Mouse (Mus musculus): Measurements from ENCODE around the gene Pde10a. TPM values are rescaled to one million over a fixed set of nuclear protein-coding genes. Genes with fewer than 3 reads are reported as not detected.

Gene Pde10a
- polyA plus RNA-seq, 1 experiment from 2014 or later: 2.5 TPM

DNA sequence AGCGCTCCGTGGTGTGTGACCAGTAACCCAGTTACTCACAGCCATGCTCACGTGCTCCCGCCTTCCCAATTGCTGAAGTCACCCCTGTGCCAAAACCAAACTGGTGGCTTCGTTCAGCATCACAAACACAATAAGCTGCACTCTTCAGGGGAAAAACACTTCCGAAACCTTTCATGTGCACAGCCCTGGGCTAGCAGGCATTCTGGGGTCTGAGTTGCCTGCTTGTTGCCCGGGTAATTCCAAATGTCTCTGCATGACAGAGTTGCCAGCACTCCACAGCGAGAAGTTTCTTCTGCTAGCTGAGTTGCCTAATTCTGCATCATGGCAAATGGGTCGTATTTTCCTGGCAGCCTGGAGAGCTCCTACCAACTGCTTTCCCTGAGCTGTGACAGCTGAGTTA, 302.0 kb downstream of the Pde10a start:
- no peak overlapping the region for H3K4me3 ChIP-seq (ENCODE audit: control insufficient read depth in 1 of 2, insufficient read depth in 1 of 2, low read depth in 1 of 2, low read length in 2 of 2)
- H3K9me3 ChIP-seq (ENCODE audit: control insufficient read depth, low read length): no peaks in the 10 kb centered on the region
- ATAC-seq (ENCODE audit: insufficient number of reproducible peaks, insufficient read depth, low FRiP score, low read depth): no peak
- no peak overlapping the region for H3K9ac ChIP-seq (ENCODE audit: low read length)
- no peaks in the 10 kb centered on the region for H3K36me3 ChIP-seq (ENCODE audit: control insufficient read depth, insufficient read depth, low read length)
- no peaks in the 10 kb centered on the region for H3K4me1 ChIP-seq (ENCODE audit: control insufficient read depth in 2 of 2, insufficient read depth in 2 of 2, low read length in 2 of 2)
- H3K27me3 ChIP-seq (ENCODE audit: control insufficient read depth, insufficient read depth, low read length): no peaks in the 10 kb centered on the region
- 78% methylated on average over 9 of the region's 9 CpGs for WGBS
- no peak overlapping the region for H3K27ac ChIP-seq (replicated peaks in 1 of 2; ENCODE audit: control insufficient read depth in 1 of 2, insufficient read depth in 1 of 2, low read depth in 2 of 2, low read length in 2 of 2)
- H3K4me2 ChIP-seq (ENCODE audit: low read length): no peak overlapping the region

- no peaks in the 10 kb centered on the region for H3K36me3 ChIP-seq (ENCODE audit: control insufficient read depth, insufficient read depth, low read length)
- no peaks in the 10 kb centered on the region for H3K4me1 ChIP-seq (ENCODE audit: control insufficient read depth in 2 of 2, insufficient read depth in 2 of 2, low read length in 2 of 2)
- 64% methylated on average over 5 of the region's 5 CpGs for WGBS
- H3K9me3 ChIP-seq (ENCODE audit: control insufficient read depth, low read length): no peaks in the 10 kb centered on the region
- H3K9ac ChIP-seq (ENCODE audit: low read length): no peak overlapping the region
- ATAC-seq (ENCODE audit: insufficient number of reproducible peaks, insufficient read depth, low FRiP score, low read depth): no peak
- no peak overlapping the region for H3K27ac ChIP-seq (replicated peaks in 1 of 2; ENCODE audit: control insufficient read depth in 1 of 2, insufficient read depth in 1 of 2, low read depth in 2 of 2, low read length in 2 of 2)
- no peaks in the 10 kb centered on the region for H3K27me3 ChIP-seq (ENCODE audit: control insufficient read depth, insufficient read depth, low read length)
- no peak overlapping the region for H3K4me2 ChIP-seq (ENCODE audit: low read length)
- H3K4me3 ChIP-seq (ENCODE audit: control insufficient read depth in 1 of 2, insufficient read depth in 1 of 2, low read depth in 1 of 2, low read length in 2 of 2): no peak overlapping the region
Observed at GRCm38 (mm10) chr17:8831001-8831400, 305.8 kb downstream of the Pde10a start.

DNA sequence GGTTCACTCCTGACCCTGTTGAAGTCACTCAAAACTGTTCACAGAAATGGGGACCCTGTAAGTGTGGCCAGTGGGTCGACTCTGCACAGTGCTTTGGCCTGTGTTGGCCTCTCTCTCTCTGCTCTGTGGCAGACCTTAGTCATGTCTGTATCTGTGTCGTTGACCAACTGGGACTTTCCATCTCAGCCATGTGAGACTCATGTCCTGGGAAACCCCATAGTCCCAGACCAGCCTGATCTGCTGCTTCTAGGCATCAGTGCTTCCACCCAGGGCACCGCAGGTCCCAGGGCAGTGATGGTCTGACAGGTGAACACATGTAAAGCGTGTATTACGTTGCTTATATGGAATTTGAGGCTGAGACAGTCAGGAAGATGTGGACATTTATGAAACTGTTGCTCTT, 311.1 kb downstream of the Pde10a start:
- 87% methylated on average over 5 of the region's 5 CpGs for WGBS
- Histone ChIP-seq H3K27ac (replicated peaks in 1 of 2; ENCODE audit: control insufficient read depth in 1 of 2, insufficient read depth in 1 of 2, low read depth in 2 of 2, low read length in 2 of 2) (no peak overlapping the region), H3K9me3 (ENCODE audit: control insufficient read depth, low read length) (no peaks in the 10 kb centered on the region), H3K36me3 (ENCODE audit: control insufficient read depth, insufficient read depth, low read length) (no peaks in the 10 kb centered on the region), H3K27me3 (ENCODE audit: control insufficient read depth, insufficient read depth, low read length) (no peaks in the 10 kb centered on the region), H3K4me3 (ENCODE audit: control insufficient read depth in 1 of 2, insufficient read depth in 1 of 2, low read depth in 1 of 2, low read length in 2 of 2) (no peak overlapping the region), H3K9ac (ENCODE audit: low read length) (no peak overlapping the region), H3K4me2 (ENCODE audit: low read length) (no peak overlapping the region), H3K4me1 (ENCODE audit: control insufficient read depth in 2 of 2, insufficient read depth in 2 of 2, low read length in 2 of 2) (peaks cover 0 to 6% of the 10 kb centered on the region in 2 experiments; a peak in 1 of 4 replicates)
- ATAC-seq (ENCODE audit: insufficient number of reproducible peaks, insufficient read depth, low FRiP score, low read depth): no peak

DNA sequence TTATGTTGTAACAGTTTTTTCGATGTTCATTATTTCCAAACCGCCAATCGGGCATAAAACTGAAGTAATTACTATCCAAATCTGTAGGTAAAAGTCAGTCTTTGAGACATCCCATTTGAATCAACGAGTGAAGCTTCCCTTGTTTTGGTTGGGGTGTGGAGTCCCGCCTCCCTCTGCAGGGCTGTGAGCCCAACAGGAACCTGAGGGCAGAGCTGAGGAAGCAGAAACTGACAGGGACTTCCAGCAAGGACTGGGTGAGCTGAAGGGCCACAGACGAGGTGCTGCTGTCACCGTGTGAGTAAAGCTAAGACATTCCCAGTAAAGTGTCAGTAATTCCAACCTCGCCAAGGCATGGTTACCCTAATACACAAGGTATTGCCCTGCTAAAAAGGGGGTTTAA, 313.1 kb downstream of the Pde10a start:
- 46% methylated on average over 8 of the region's 8 CpGs for WGBS
- H3K27me3 ChIP-seq (ENCODE audit: control insufficient read depth, insufficient read depth, low read length): no peaks in the 10 kb centered on the region
- ATAC-seq (ENCODE audit: insufficient number of reproducible peaks, insufficient read depth, low FRiP score, low read depth): no peak

GRCm38 (mm10) chr17:8839237-8840011, 314.3 kb downstream of the Pde10a start:
- H3K27me3 ChIP-seq (ENCODE audit: control insufficient read depth, insufficient read depth, low read length): no peaks in the 10 kb centered on the region
- H3K36me3 ChIP-seq (ENCODE audit: control insufficient read depth, insufficient read depth, low read length): no peaks in the 10 kb centered on the region
- ATAC-seq (ENCODE audit: insufficient number of reproducible peaks, insufficient read depth, low FRiP score, low read depth): no peak
- no peak overlapping the region for H3K4me2 ChIP-seq (ENCODE audit: low read length)
- no peak overlapping the region for H3K27ac ChIP-seq (replicated peaks in 1 of 2; ENCODE audit: control insufficient read depth in 1 of 2, insufficient read depth in 1 of 2, low read depth in 2 of 2, low read length in 2 of 2)
- no peak overlapping the region for H3K9ac ChIP-seq (ENCODE audit: low read length)
- 66% methylated on average over 10 of the region's 10 CpGs for WGBS
- no peaks in the 10 kb centered on the region for H3K9me3 ChIP-seq (ENCODE audit: control insufficient read depth, low read length)
- no peak overlapping the region for H3K4me3 ChIP-seq (ENCODE audit: control insufficient read depth in 1 of 2, insufficient read depth in 1 of 2, low read depth in 1 of 2, low read length in 2 of 2)
- H3K4me1 ChIP-seq (ENCODE audit: control insufficient read depth in 2 of 2, insufficient read depth in 2 of 2, low read length in 2 of 2): peaks cover 2 to 6% of the 10 kb centered on the region in 2 experiments; a peak in 3 of 4 replicates

More for the DNA sequence above, 313.1 kb downstream of the Pde10a start:
- H3K4me3 ChIP-seq (ENCODE audit: control insufficient read depth in 1 of 2, insufficient read depth in 1 of 2, low read depth in 1 of 2, low read length in 2 of 2): no peak overlapping the region
- H3K4me1 ChIP-seq (ENCODE audit: control insufficient read depth in 2 of 2, insufficient read depth in 2 of 2, low read length in 2 of 2): peaks cover 2 to 6% of the 10 kb centered on the region in 2 experiments; a peak in 3 of 4 replicates
- no peak overlapping the region for H3K27ac ChIP-seq (replicated peaks in 1 of 2; ENCODE audit: control insufficient read depth in 1 of 2, insufficient read depth in 1 of 2, low read depth in 2 of 2, low read length in 2 of 2)
- no peaks in the 10 kb centered on the region for H3K9me3 ChIP-seq (ENCODE audit: control insufficient read depth, low read length)
- H3K36me3 ChIP-seq (ENCODE audit: control insufficient read depth, insufficient read depth, low read length): no peaks in the 10 kb centered on the region
- H3K4me2 ChIP-seq (ENCODE audit: low read length): no peak overlapping the region
- H3K9ac ChIP-seq (ENCODE audit: low read length): no peak overlapping the region

- ATAC-seq (ENCODE audit: insufficient number of reproducible peaks, insufficient read depth, low FRiP score, low read depth): no peak
- no peak overlapping the region for H3K4me2 ChIP-seq (ENCODE audit: low read length)
- no peak overlapping the region for H3K4me3 ChIP-seq (ENCODE audit: control insufficient read depth in 1 of 2, insufficient read depth in 1 of 2, low read depth in 1 of 2, low read length in 2 of 2)
- H3K27me3 ChIP-seq (ENCODE audit: control insufficient read depth, insufficient read depth, low read length): no peaks in the 10 kb centered on the region
- no peaks in the 10 kb centered on the region for H3K36me3 ChIP-seq (ENCODE audit: control insufficient read depth, insufficient read depth, low read length)
- H3K4me1 ChIP-seq (ENCODE audit: control insufficient read depth in 2 of 2, insufficient read depth in 2 of 2, low read length in 2 of 2): peaks cover 2 to 6% of the 10 kb centered on the region in 2 experiments; a peak in 3 of 4 replicates
- H3K9ac ChIP-seq (ENCODE audit: low read length): no peak overlapping the region
- no peak overlapping the region for H3K27ac ChIP-seq (replicated peaks in 1 of 2; ENCODE audit: control insufficient read depth in 1 of 2, insufficient read depth in 1 of 2, low read depth in 2 of 2, low read length in 2 of 2)
- no peaks in the 10 kb centered on the region for H3K9me3 ChIP-seq (ENCODE audit: control insufficient read depth, low read length)
- WGBS: 74% methylated on average over 8 of the region's 8 CpGs
Observed at GRCm38 (mm10) chr17:8841094-8841493, 315.9 kb downstream of the Pde10a start.

- no peaks in the 10 kb centered on the region for H3K27me3 ChIP-seq (ENCODE audit: control insufficient read depth, insufficient read depth, low read length)
- 66% methylated on average over 8 of the region's 8 CpGs for WGBS
- no peak for ATAC-seq (ENCODE audit: insufficient number of reproducible peaks, insufficient read depth, low FRiP score, low read depth)
- H3K9ac ChIP-seq (ENCODE audit: low read length): no peak overlapping the region
- H3K36me3 ChIP-seq (ENCODE audit: control insufficient read depth, insufficient read depth, low read length): no peaks in the 10 kb centered on the region
- H3K4me3 ChIP-seq (ENCODE audit: control insufficient read depth in 1 of 2, insufficient read depth in 1 of 2, low read depth in 1 of 2, low read length in 2 of 2): no peak overlapping the region
- no peak overlapping the region for H3K27ac ChIP-seq (replicated peaks in 1 of 2; ENCODE audit: control insufficient read depth in 1 of 2, insufficient read depth in 1 of 2, low read depth in 2 of 2, low read length in 2 of 2)
- H3K9me3 ChIP-seq (ENCODE audit: control insufficient read depth, low read length): no peaks in the 10 kb centered on the region
- H3K4me2 ChIP-seq (ENCODE audit: low read length): no peak overlapping the region
- peaks cover 2 to 6% of the 10 kb centered on the region in 2 experiments; a peak in 3 of 4 replicates for H3K4me1 ChIP-seq (ENCODE audit: control insufficient read depth in 2 of 2, insufficient read depth in 2 of 2, low read length in 2 of 2)
Observed at GRCm38 (mm10) chr17:8841897-8842540, 316.8 kb downstream of the Pde10a start.
